Mouse (Mus musculus) activated CD4-positive, CD25-positive, alpha-beta regulatory T cell (primary cell): ENCODE data around the gene Lrrfip1. TPM values are rescaled to one million over a fixed set of nuclear protein-coding genes. Genes with fewer than 3 reads are reported as not detected.

Experiments
- polyA plus RNA-seq, 2 experiments: library from polyadenylated mRNA; unstranded; fragments of 100-300 nt; shearing (Covaris generic); gene quantifications; one replicate each; pipeline ENCODE4 v1.2.1; 2017

Gene Lrrfip1
- 100 to 1,000 TPM; 164 to 228 TPM for polyA plus RNA-seq

GRCm38 (mm10) chr1:90998268-90998890 is at the start of gene Lrrfip1:
TSS of gene Lrrfip1 (plus strand) at chr1:90998737.

DNA sequence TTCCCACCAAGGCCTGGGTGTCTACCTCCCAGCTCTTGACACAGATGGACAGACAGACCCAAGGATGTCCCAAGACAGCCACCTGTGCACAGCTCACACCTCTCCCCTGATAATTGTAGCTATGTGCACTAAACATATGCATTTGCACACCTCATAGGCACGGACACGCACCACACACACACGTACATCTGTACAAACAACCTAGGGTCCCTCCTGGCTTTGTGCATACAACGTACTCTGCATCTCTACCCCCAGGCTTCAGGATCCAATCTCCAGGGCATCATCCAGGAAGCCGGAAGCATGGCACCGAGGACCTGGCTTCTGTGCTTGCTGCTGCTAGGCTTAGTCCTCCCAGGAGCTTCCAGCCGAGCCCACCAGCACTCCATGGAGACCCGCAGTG is 45.7 kb upstream of the Lrrfip1 start, which contains the start of gene Prlh:
Gene Prlh (plus strand): TSS at position 301 of the 400 bp plus-strand sequence.

GRCm38 (mm10) chr1:90969347-90969784 is 29.2 kb upstream of the Lrrfip1 start, which contains the start of gene Rab17:
TSS of gene Rab17 (minus strand) at chr1:90969661.

GRCm38 (mm10) chr1:91144813-91145212 is 146.3 kb downstream of the Lrrfip1 start, which contains the start of gene Rbm44:
TSS of gene Rbm44 (plus strand) at chr1:91145089.

Other genes starting within 250 kb of the Lrrfip1 start
- under 1 TPM in 1 of 2 experiments, not detected in 1; 0.42 TPM for gene Col6a3, start 154.8 kb upstream of the Lrrfip1 start, polyA plus RNA-seq
- gene Mlph, start 83.7 kb upstream of the Lrrfip1 start, polyA plus RNA-seq: under 1 TPM in 1 of 2 experiments, not detected in 1; 0.77 TPM
- not detected for gene Prlh, start 45.6 kb upstream of the Lrrfip1 start, polyA plus RNA-seq
- gene Rab17, start 29.1 kb upstream of the Lrrfip1 start, polyA plus RNA-seq: under 1 TPM in 1 of 2 experiments, not detected in 1; 0.22 TPM
- gene Rbm44, start 146.4 kb downstream of the Lrrfip1 start, polyA plus RNA-seq: 1 to 10 TPM in 1 of 2 experiments, under 1 TPM in 1; 0.69 to 1.9 TPM
- 10 to 100 TPM; 16.9 to 46.6 TPM for gene Ramp1, start 181.1 kb downstream of the Lrrfip1 start, polyA plus RNA-seq